Mouse (Mus musculus): ENCODE data around the gene Tmem190.
"Not testable (repeated sequence)": the region's sequence is repeated elsewhere in the genome, so short reads cannot be mapped to it uniquely, and the experiment has no call there.

Gene Tmem190

GRCm38 (mm10) chr7:4812303-4813104 lies 29.8 kb downstream of the Tmem190 start, which contains the start of gene Ube2s:
Gene Ube2s, minus strand, starts transcription at chr7:4812590.
- peak; percentile 99 to 100 for DNase-seq (ENCODE audit: low spot score in 2 of 2)

GRCm38 (mm10) chr7:4813105-4813791 lies 30.5 kb downstream of the Tmem190 start:
- DNase-seq (ENCODE audit: low spot score in 2 of 2): no peak

- DNase-seq (ENCODE audit: low spot score in 2 of 2): no peak
Measured at GRCm38 (mm10) chr7:4816559-4816958, 33.8 kb downstream of the Tmem190 start.

- not testable (repeated sequence) for DNase-seq (ENCODE audit: low spot score in 2 of 2)
Measured at GRCm38 (mm10) chr7:4820925-4821324, 38.2 kb downstream of the Tmem190 start.

GRCm38 (mm10) chr7:4821690-4822089 lies 39.0 kb downstream of the Tmem190 start:
- DNase-seq (ENCODE audit: low spot score in 2 of 2): peak; percentile 72 to 78

- no peak for DNase-seq (ENCODE audit: low spot score in 2 of 2)
Measured at GRCm38 (mm10) chr7:4822162-4822907, 39.6 kb downstream of the Tmem190 start.

- DNase-seq (ENCODE audit: low spot score in 2 of 2): no peak
Measured at GRCm38 (mm10) chr7:4825365-4825764, 42.6 kb downstream of the Tmem190 start.

GRCm38 (mm10) chr7:4830476-4830875 lies 47.7 kb downstream of the Tmem190 start:
- DNase-seq (ENCODE audit: low spot score in 2 of 2): no peak
